Mouse (Mus musculus) forebrain, embryonic 13.5 days (tissue): ENCODE measurements at regions not wholly inside any gene's neighbourhood (a gene's known extent, or its start where the extent isn't known, plus 50 kb on each side); places are given as distances from the start of the nearest gene placed in this dataset.
A peak's percentile ranks its signal among the peaks of the same experiment; 100 is the strongest.

ENCODE experiments used
- ATAC-seq: fragments of 200-750 bp; cut with Nextera tagmentation; 2 replicates; pipeline ENCODE4 v1.8.0; 2017
- H3K27ac ChIP-seq: fragments of 300-500 bp; sonication (generic); 2 replicates; pipeline ENCODE4 v1.5.1; 2015; ENCODE audit warnings: inconsistent platforms, mild to moderate bottlenecking, moderate library complexity
- H3K27me3 ChIP-seq: fragments of 300-500 bp; sonication (generic); 2 replicates; pipeline ENCODE4 v1.6.1; 2015; ENCODE audit warnings: mild to moderate bottlenecking, inconsistent platforms
- H3K36me3 ChIP-seq: fragments of 300-500 bp; sonication (generic); 2 replicates; pipeline ENCODE4 v1.6.1; 2015; ENCODE audit warnings: mild to moderate bottlenecking, inconsistent platforms; ENCODE audit not compliant: poor library complexity, severe bottlenecking
- H3K4me1 ChIP-seq: fragments of 300-500 bp; sonication (generic); 2 replicates; pipeline ENCODE4 v1.6.1; 2015; ENCODE audit warnings: inconsistent platforms
- H3K4me2 ChIP-seq: fragments of 300-500 bp; sonication (generic); 2 replicates; pipeline ENCODE4 v1.6.1; 2015; ENCODE audit warnings: inconsistent platforms, mild to moderate bottlenecking, moderate library complexity
- H3K4me3 ChIP-seq: fragments of 300-500 bp; sonication (generic); 2 replicates; pipeline ENCODE4 v1.5.1; 2015; ENCODE audit warnings: mild to moderate bottlenecking, inconsistent platforms
- H3K9ac ChIP-seq: fragments of 300-500 bp; sonication (generic); 2 replicates; pipeline ENCODE4 v1.6.1; 2015; ENCODE audit warnings: mild to moderate bottlenecking, inconsistent platforms
- H3K9me3 ChIP-seq: fragments of 300-500 bp; sonication (generic); replicated peaks from 2 replicates; pipeline ENCODE4 v1.6.1; 2016; ENCODE audit warnings: inconsistent platforms
- WGBS: fragments of 180-500 bp; shearing (Covaris S2); methylation state at CpG from one replicate; pipeline ENCODE4 v1.1.7; 2015; 5-methylcytosine and 5-hydroxymethylcytosine counted together

DNA sequence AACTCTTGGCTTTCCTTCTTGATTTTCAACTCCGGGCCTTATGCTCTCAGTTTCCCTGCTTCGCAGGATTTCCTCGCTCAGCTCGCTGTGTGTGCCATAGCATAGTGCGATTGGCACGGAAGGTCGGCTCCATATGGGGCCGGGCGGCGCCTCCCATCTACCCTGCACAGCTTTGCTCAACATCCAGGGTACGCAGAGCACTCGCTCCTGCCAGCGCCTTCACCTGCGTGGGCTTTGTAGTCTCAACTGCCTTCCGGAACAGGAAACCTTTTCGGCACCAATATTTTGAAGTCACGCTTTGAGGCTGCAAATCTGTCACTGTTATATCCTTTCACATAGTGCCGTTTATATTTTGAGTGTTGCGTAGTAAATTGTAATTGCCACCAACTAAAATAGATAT, 359.9 kb upstream of the Tle4 start:
- no peaks in the 10 kb centered on the region for H3K27me3 ChIP-seq
- H3K27ac ChIP-seq: no peak overlapping the region
- no peaks in the 10 kb centered on the region for H3K36me3 ChIP-seq
- no peak overlapping the region for H3K4me3 ChIP-seq
- H3K4me2 ChIP-seq: no peak overlapping the region
- peaks cover 20% of the 10 kb centered on the region for H3K4me1 ChIP-seq
- WGBS: 93% methylated on average over 19 of the region's 19 CpGs
- ATAC-seq: 0 out of 2 replicates have a peak, but pooled peaks have one; percentile 51
- H3K9me3 ChIP-seq: no peaks in the 10 kb centered on the region
- H3K9ac ChIP-seq: no peak overlapping the region

DNA sequence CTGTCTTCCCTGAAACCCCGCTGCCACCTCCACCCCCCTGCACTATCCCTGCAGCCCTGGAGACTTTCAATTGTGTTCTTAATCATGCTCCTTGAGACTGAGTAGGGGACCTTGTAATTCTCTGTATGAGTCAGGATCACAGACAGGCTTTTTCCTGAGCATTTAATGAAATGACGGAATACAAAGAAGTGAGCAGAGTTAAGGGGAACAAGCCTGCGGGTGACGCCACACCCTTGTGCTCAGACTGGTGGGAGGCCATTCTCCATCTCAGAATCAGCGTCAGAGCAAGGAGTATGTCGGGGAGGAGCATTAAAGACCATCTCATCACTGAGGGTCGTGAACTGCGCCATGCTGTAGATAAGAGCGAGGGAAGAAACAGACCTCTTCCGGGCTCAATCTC, 359.3 kb upstream of the Tle4 start:
- ATAC-seq: peak; percentile 27; the same call in 1 of the 2 replicates
- WGBS: 24% methylated on average over 10 of the region's 10 CpGs

DNA sequence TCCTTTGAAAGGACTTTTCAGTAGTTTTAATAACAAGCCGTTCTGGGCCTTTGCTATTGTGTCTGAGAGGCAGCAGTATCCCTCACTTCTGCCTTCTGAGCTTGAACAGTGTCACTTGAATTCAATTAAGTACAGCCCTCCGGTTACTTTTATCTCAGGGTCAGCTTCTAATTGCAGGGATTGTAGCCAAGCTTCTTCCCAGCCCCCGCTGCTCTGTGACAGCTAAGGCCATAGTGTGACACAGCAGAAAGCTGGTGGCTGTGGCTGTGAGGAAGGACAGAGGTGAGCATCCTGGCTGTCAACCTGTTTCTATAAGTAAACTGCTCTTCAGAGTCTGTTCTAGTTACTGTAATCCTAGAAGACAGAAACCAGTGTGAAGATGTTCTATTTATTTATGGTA, 358.5 kb upstream of the Tle4 start:
- Histone ChIP-seq H3K9me3 (no peaks in the 10 kb centered on the region), H3K36me3 (no peaks in the 10 kb centered on the region), H3K9ac (no peak overlapping the region), H3K27ac (no peak overlapping the region), H3K4me3 (no peak overlapping the region), H3K4me1 (peaks cover 20% of the 10 kb centered on the region), H3K27me3 (no peaks in the 10 kb centered on the region), H3K4me2 (no peak overlapping the region)
- WGBS: 4% methylated on average over 3 of the region's 3 CpGs
- 0 out of 2 replicates have a peak, but pooled peaks have one; percentile 24 for ATAC-seq

More for the DNA sequence above, 359.3 kb upstream of the Tle4 start:
- Histone ChIP-seq H3K9me3 (no peaks in the 10 kb centered on the region), H3K4me3 (no peak overlapping the region), H3K27me3 (no peaks in the 10 kb centered on the region), H3K27ac (no peak overlapping the region), H3K36me3 (no peaks in the 10 kb centered on the region), H3K4me2 (no peak overlapping the region), H3K4me1 (peaks cover 20% of the 10 kb centered on the region), H3K9ac (no peak overlapping the region)

DNA sequence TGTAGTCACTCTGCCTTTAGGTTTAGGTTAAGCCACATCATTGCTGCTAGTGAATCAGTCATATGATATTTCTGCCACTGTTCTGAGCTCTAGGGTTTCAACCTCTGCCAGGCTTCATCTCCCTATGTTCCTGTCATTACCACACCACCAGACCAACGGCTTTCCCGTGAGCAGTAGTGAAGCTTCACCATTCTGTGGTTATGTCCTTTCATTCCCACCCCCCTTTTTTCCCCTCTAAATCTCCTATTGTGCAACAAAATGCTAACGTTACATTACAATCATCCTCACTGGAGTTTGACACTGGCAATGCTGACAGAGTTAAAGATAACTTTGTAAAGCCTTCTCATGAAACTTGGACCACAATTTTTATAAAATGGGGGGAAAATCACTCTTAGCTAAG, 358.1 kb upstream of the Tle4 start:
- WGBS: 11% methylated on average over 3 of the region's 3 CpGs
- no peaks in the 10 kb centered on the region for H3K36me3 ChIP-seq
- no peak overlapping the region for H3K4me3 ChIP-seq
- H3K9me3 ChIP-seq: no peaks in the 10 kb centered on the region
- ATAC-seq: no peak
- H3K9ac ChIP-seq: no peak overlapping the region
- no peaks in the 10 kb centered on the region for H3K27me3 ChIP-seq
- H3K27ac ChIP-seq: no peak overlapping the region
- no peak overlapping the region for H3K4me2 ChIP-seq
- H3K4me1 ChIP-seq: peaks cover 20% of the 10 kb centered on the region

DNA sequence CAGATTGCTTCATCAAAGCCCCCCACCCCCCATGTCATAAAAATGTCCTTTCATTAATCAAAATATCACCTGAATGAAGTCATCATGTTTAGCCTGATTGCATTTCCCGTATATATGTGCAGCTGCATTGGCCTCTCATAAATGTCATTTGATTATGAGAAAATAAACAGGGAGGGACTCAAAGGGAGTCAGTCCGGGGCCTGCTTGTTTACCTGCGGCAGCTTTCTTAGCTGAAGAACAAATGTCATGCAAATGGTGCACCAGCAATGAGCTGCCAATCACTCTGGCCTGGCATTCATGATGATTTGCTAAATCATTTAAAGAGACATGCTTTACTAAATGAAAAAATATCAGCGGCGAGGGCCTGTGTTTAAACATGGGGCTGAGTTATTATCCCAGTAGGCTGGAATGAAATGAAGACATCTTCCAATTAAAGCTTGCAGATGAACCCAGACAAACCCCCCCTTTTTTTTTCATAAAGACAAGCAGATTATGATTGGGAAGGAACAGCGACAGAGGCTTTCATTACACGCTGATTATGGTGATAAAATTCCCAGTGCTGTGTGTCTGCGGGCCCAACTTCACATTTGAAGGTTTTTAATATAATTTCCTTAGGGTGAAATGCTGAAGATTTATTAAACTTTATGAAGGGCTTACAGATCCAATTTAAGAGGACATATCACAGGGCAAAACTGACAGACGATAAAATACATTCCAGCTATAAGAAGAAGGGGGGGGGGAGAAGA, 342.5 kb upstream of the Tle4 start:
- no peaks in the 10 kb centered on the region for H3K9me3 ChIP-seq
- H3K9ac ChIP-seq: no peak overlapping the region
- H3K4me3 ChIP-seq: no peak overlapping the region
- H3K4me2 ChIP-seq: no peak overlapping the region
- 62% methylated on average over 9 of the region's 9 CpGs for WGBS
- no peaks in the 10 kb centered on the region for H3K27me3 ChIP-seq
- H3K36me3 ChIP-seq: no peaks in the 10 kb centered on the region
- no peak overlapping the region for H3K27ac ChIP-seq
- 0 out of 2 replicates have a peak, but pooled peaks cover 3% of the 10 kb centered on the region for H3K4me1 ChIP-seq
- ATAC-seq: no peak

DNA sequence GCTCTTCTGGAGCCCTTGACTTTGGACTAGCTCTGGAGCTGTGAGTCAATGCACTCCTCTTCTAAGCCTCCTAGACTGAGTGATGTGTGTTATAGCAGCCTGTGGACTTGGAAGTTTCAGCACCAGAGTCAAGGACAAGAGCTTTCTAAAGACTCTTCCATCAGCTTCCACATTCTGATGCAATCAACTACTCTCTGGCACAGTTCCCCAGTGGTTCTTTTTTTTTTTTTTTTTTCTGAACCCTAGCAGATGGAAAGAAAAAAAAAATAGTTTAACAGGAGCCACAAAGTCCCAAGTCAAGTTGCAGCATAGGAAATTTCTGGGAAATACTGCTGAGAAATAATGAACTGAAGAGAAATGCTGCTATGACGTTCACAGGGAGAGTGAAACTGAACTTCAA, 324.4 kb upstream of the Tle4 start:
- Histone ChIP-seq H3K4me3 (no peak overlapping the region), H3K4me2 (no peak overlapping the region), H3K4me1 (no peaks in the 10 kb centered on the region), H3K36me3 (no peaks in the 10 kb centered on the region), H3K27me3 (no peaks in the 10 kb centered on the region; the same call in 1 of the 2 replicates), H3K27ac (no peak overlapping the region), H3K9me3 (no peaks in the 10 kb centered on the region), H3K9ac (no peak overlapping the region)
- 58% methylated on average over 1 of the region's 1 CpGs for WGBS
- no peak for ATAC-seq

DNA sequence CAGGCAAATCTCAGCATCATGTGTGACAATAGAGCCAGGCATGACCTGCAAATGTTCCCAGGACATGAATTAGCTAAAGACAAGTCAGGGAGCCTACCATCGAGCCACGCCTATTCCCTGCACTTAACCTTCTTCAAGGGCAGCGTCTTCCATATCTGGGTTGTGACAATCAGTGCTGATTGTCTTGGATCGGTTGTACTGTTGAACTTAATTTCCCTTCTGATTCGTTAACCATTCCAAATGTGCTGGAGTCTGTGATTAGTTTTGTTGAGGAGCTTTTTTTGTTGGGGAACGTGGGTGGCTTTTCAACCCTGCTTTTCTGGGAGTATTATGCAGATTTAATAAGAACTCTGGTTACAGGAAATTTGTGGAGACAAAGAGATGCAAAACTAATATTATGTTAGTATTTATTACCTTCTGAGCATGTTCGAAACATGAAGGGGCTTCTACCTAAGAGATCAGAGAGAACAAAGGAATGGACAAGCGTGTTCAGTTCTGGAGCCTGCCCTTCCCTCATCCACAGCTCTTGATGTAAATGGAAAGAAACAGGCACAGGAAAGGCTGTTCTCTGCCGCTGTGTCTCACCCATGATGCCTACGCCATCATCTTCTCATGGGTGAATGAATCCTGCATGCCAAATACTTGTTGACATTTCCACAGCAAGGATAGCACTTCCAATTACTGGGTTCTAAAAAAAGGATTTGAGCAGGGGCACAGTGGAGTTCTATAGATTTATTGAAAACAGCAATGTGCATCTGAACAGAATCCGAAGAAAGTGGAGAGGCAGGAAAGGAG, 313.4 kb upstream of the Tle4 start:
- WGBS: 65% methylated on average over 11 of the region's 11 CpGs
- ATAC-seq: no peak
- Histone ChIP-seq H3K4me2 (no peak overlapping the region), H3K27me3 (no peaks in the 10 kb centered on the region; the same call in 1 of the 2 replicates), H3K4me1 (no peaks in the 10 kb centered on the region), H3K9ac (no peak overlapping the region), H3K9me3 (no peaks in the 10 kb centered on the region), H3K27ac (no peak overlapping the region), H3K36me3 (no peaks in the 10 kb centered on the region), H3K4me3 (no peak overlapping the region)

DNA sequence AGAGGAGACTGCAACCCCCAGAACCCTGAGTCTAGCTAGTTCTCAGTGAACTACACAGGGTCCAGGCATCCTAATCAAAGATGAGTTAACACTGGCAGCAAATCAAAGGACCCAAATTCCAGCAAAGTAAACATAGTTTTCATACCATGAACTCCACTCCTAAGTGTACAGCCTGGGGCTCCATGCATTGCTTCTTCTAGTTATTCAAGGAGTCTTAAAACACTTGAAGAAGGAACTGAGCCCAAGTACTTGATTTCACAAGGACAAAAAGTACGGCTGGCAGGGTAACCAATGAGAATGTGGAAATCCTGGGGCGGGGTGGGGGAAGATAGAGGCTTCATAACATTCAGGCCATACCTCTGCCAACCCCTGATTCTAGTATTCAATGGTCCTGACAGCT, 297.0 kb upstream of the Tle4 start:
- H3K27ac ChIP-seq: no peak overlapping the region
- H3K4me2 ChIP-seq: no peak overlapping the region
- H3K36me3 ChIP-seq: no peaks in the 10 kb centered on the region
- H3K27me3 ChIP-seq: peaks cover 14% of the 10 kb centered on the region
- H3K9me3 ChIP-seq: no peaks in the 10 kb centered on the region
- no peak overlapping the region for H3K9ac ChIP-seq
- H3K4me1 ChIP-seq: peaks cover 27% of the 10 kb centered on the region
- no peak for ATAC-seq
- H3K4me3 ChIP-seq: no peak overlapping the region
- WGBS: 84% methylated on average over 2 of the region's 2 CpGs

DNA sequence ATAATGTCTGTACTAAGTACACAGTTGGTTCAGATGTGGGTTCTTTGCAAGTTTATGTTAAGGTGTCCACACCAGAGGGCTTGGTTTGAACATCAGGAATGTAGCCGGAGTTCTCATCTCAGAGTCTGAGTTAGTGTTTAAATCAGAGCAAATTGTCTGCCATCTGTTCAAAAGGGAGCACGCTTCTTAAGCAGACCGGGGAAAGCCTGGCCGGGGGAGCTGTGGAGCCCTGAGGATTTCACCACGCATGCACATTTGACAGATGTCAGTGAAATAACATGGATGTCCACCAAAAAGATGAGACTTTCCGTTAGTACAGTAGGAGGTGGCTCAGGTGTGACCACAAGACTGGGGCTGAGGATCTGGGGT, 294.5 kb upstream of the Tle4 start:
- Histone ChIP-seq H3K36me3 (no peaks in the 10 kb centered on the region), H3K4me3 (no peak overlapping the region), H3K4me1 (peaks cover 46% of the 10 kb centered on the region), H3K9me3 (no peaks in the 10 kb centered on the region), H3K27me3 (peaks cover 21% of the 10 kb centered on the region), H3K4me2 (no peak overlapping the region), H3K27ac (no peak overlapping the region), H3K9ac (no peak overlapping the region)
- WGBS: 39% methylated on average over 6 of the region's 6 CpGs
- no peak for ATAC-seq

DNA sequence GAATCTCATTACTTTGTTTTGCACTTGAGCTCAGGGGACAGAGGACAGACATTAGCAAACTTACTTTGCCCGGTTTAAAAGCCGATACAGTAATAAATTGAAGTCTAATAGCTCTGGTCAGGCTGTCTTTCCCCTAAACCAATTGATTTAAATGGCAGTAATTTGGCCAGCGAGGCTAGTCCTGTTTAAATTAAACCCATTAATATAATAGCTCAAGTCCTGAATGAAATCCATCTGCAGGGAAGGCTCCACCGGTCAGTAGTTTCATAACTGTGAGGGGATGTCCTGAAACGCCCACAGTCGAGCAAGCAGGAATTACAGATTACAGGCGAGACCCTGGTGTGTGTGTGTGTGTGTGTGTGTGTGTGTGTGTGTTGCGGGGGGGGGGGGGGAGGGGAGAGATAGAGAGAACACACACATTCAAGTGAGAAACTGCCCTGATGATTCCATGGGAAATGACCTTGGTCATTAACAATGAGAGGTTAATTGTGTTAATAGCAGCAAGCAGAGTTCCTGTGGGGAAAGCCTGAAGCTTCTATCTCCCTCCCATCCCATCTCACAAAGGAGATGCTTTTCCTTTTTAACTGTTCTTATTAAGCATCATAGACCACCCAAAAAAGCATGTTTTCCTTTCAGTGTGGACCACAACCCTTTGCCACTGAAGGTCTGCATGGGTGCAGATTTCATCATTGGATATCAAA, 294.0 kb upstream of the Tle4 start:
- Histone ChIP-seq H3K4me1 (peaks cover 46% of the 10 kb centered on the region), H3K27ac (no peak overlapping the region), H3K4me2 (peak overlapping the region; percentile 55), H3K36me3 (no peaks in the 10 kb centered on the region), H3K9me3 (no peaks in the 10 kb centered on the region), H3K4me3 (no peak overlapping the region), H3K9ac (no peak overlapping the region), H3K27me3 (peaks cover 21% of the 10 kb centered on the region)
- 2% methylated on average over 7 of the region's 8 CpGs for WGBS
- no peak for ATAC-seq

DNA sequence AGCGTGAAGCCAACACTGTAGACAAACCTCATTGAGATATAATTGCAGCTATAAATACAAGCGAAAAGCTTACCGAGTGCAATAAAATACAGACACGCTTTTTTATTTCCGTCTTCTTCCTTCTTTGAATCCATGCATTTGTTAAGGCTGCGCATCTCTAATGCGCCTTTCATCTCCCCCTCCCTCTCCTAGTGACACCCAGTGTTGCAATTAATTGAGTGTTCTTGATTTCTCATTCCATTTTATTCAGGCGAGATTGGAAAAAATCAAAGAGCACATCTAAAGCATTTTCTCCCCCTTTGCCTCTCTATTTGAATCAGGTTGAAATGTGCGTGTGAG, 293.2 kb upstream of the Tle4 start:
- Histone ChIP-seq H3K4me1 (peaks cover 46% of the 10 kb centered on the region), H3K4me2 (peak overlapping the region; percentile 55), H3K4me3 (peak overlapping the region; percentile 29), H3K9me3 (no peaks in the 10 kb centered on the region), H3K36me3 (no peaks in the 10 kb centered on the region), H3K27ac (peak overlapping the region; percentile 60; the same call in 1 of the 2 replicates), H3K27me3 (peaks cover 21% of the 10 kb centered on the region), H3K9ac (peak overlapping the region; percentile 27; the same call in 1 of the 2 replicates)
- under 1% methylated on average over 9 of the region's 9 CpGs for WGBS
- no peak for ATAC-seq
